ENCODE assay signal across 26 mouse cellular contexts in the genomic region with DNA sequence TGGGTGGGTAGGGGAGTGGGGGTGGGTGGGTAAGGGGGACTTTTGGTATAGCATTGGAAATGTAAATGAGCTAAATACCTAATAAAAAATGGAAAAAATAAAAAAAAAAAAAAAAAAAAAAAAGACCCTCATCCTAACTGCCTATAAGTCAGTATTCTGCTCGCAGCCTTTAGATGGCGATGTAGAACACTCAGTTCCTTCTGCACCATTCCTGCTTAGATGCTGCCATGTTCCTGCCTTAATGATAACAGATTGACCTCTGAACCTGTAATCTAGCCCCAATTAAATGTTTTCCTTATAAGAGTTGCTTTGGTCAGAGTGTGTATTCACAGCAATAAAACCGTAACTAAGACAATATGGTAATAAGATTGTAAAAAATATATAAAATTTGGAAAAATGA.
A peak's percentile ranks its signal among the peaks of the same experiment; 100 is the strongest.
DNase-seq lines count a peak whose midpoint lies in the region; ATAC-seq and TF ChIP-seq lines count a peak whose summit lies in the region.
"Had no signal": no experiment of that assay in that cellular context is flagged by ENCODE, and none has a peak within 500 bp of the region (broad histone marks: within the 10 kb centered on the region; RNA-seq: fewer than 3 reads in every experiment).

No protein-coding gene starts in this region.

- dilution Hi-C loops in CH12.LX (cut with MboI; ENCODE audit: extremely low pct_ligation_motif_present, extremely low pct_unique_long_range_greater_than_20kb, low sequenced_read_pairs), result no loop called here

- H3K27me3 ChIP-seq in forebrain, embryonic 11.5 days (ENCODE audit: control insufficient read depth, insufficient read depth, low read length), result no peaks in the 10 kb centered on the region
- H3K27me3 ChIP-seq in forebrain, embryonic 15.5 days, result no peaks in the 10 kb centered on the region
- H3K27me3 ChIP-seq in CH12.LX (replicated peaks), result no peaks in the 10 kb centered on the region
- H3K27me3 ChIP-seq in liver, postnatal 0 days (ENCODE audit: insufficient read depth, low read length), result no peaks in the 10 kb centered on the region
- H3K27me3 ChIP-seq: embryonic facial prominence, embryonic 12.5 days; embryonic facial prominence, embryonic 15.5 days; forebrain, embryonic 12.5 days; hindbrain, embryonic 12.5 days; hindbrain, embryonic 15.5 days; Patski had no signal

- no peaks in the 10 kb centered on the region for H3K79me2 ChIP-seq in CH12.LX (replicated peaks; ENCODE audit: control insufficient read depth, extremely low read depth, insufficient read depth, poor library complexity, severe bottlenecking)

- TF ChIP-seq EP300 in CH12.LX (IDR thresholded peaks at IDR 0.05; ENCODE audit: low read length), result no peak
- TF ChIP-seq EP300 in liver, postnatal 0 days (IDR thresholded peaks at IDR 0.05; ENCODE audit: low read depth), result no peak

- H3K9me3 ChIP-seq in forebrain, embryonic 11.5 days (ENCODE audit: control insufficient read depth, low read length), result no peaks in the 10 kb centered on the region
- H3K9me3 ChIP-seq in forebrain, embryonic 15.5 days, result no peaks in the 10 kb centered on the region
- peaks cover 3% of the 10 kb centered on the region for H3K9me3 ChIP-seq in CH12.LX (replicated peaks; ENCODE audit: low read length)
- H3K9me3 ChIP-seq in ES-E14 (ENCODE audit: control insufficient read depth, insufficient read depth, low read depth, low read length), result no peaks in the 10 kb centered on the region
- H3K9me3 ChIP-seq in liver, postnatal 0 days (ENCODE audit: low read length), result no peaks in the 10 kb centered on the region
- H3K9me3 ChIP-seq: embryonic facial prominence, embryonic 12.5 days; embryonic facial prominence, embryonic 15.5 days; forebrain, embryonic 12.5 days; hindbrain, embryonic 12.5 days; hindbrain, embryonic 15.5 days had no signal

- H3K4me2 ChIP-seq in forebrain, embryonic 11.5 days (ENCODE audit: low read depth, low read length, severe bottlenecking), result no peak overlapping the region
- H3K4me2 ChIP-seq in forebrain, embryonic 15.5 days (replicated peaks), result no peak overlapping the region
- H3K4me2 ChIP-seq in CH12.LX (ENCODE audit: insufficient read depth, low read depth, poor library complexity, severe bottlenecking), result no peak overlapping the region
- no peak overlapping the region for H3K4me2 ChIP-seq in liver, postnatal 0 days (ENCODE audit: low read depth, low read length)
- H3K4me2 ChIP-seq: embryonic facial prominence, embryonic 12.5 days; embryonic facial prominence, embryonic 15.5 days; forebrain, embryonic 12.5 days; heart, embryonic 11.5 days; hindbrain, embryonic 12.5 days; hindbrain, embryonic 15.5 days had no signal

- TF ChIP-seq CTCF in CH12.LX (conservative IDR thresholded peaks at IDR 0.05 in 1 of 2, IDR thresholded peaks at IDR 0.05 in 1 of 2; ENCODE audit: low read depth in 2 of 2, low read length in 2 of 2), result peak in 1 of 2 experiments; percentile 37; a peak in 2 of 4 replicates
- TF ChIP-seq CTCF in liver, postnatal 0 days (IDR thresholded peaks at IDR 0.05; ENCODE audit: low read depth), result no peak

- H3K4me1 ChIP-seq in forebrain, embryonic 11.5 days (replicated peaks; ENCODE audit: control insufficient read depth, insufficient read depth, low read length), result no peaks in the 10 kb centered on the region
- no peaks in the 10 kb centered on the region for H3K4me1 ChIP-seq in forebrain, embryonic 15.5 days
- H3K4me1 ChIP-seq in CH12.LX (ENCODE audit: control insufficient read depth in 1 of 2, insufficient read depth in 2 of 2) (no peaks in the 10 kb centered on the region), ES-E14 (ENCODE audit: control insufficient read depth in 2 of 2, insufficient read depth in 2 of 2, low read length in 2 of 2, poor library complexity in 1 of 2) (no peaks in the 10 kb centered on the region)
- H3K4me1 ChIP-seq in liver, postnatal 0 days (ENCODE audit: insufficient read depth), result no peaks in the 10 kb centered on the region
- H3K4me1 ChIP-seq: embryonic facial prominence, embryonic 12.5 days; embryonic facial prominence, embryonic 15.5 days; forebrain, embryonic 12.5 days; hindbrain, embryonic 12.5 days; hindbrain, embryonic 15.5 days had no signal

- in situ Hi-C loops in CH12.LX (cut with MboI; ENCODE audit: low pct_ligation_motif_present, low pct_unique_long_range_greater_than_20kb, low sequenced_read_pairs) (no loop called here), ES-E14 (cut with MboI; ENCODE audit: low sequenced_read_pairs in 2 of 2, unreplicated experiment in 2 of 2) (no loop called here)

- no peak for DNase-seq in forebrain, embryonic 11.5 days (ENCODE audit: low spot score)
- DNase-seq in CH12.LX (ENCODE audit: extremely low read depth), result no peak
- peak; percentile 11 for DNase-seq in ES-E14 (ENCODE audit: low read depth, low spot score)
- peak; percentile 46 for DNase-seq in ZHBTc4 (ENCODE audit: low read depth, low spot score)
- DNase-seq in urinary bladder, adult 18-20 months (ENCODE audit: low spot score in 2 of 2), result no peak
- no peak for DNase-seq in liver, postnatal 0 days
- DNase-seq in heart, adult 9 months (ENCODE audit: low spot score in 2 of 2), result no peak
- DNase-seq: adrenal gland, adult 8-10 months; adrenal gland, postnatal 25 days; cerebellum, adult 18-20 months; cerebellum, adult 9-10 months; cerebellum, postnatal 14 days; gastrocnemius, postnatal 10 days; gastrocnemius, postnatal 36 days; heart, adult 2 months had no signal

- TF ChIP-seq RAD21 in CH12.LX (IDR thresholded peaks at IDR 0.05; ENCODE audit: low read depth, low read length), result peak; percentile 33

- H3K36me3 ChIP-seq in forebrain, embryonic 11.5 days (ENCODE audit: control insufficient read depth, insufficient read depth, low read length), result no peaks in the 10 kb centered on the region
- H3K36me3 ChIP-seq in forebrain, embryonic 15.5 days, result no peaks in the 10 kb centered on the region
- H3K36me3 ChIP-seq in CH12.LX (replicated peaks in 1 of 2; ENCODE audit: control insufficient read depth in 1 of 2, insufficient read depth in 1 of 2, low read length in 1 of 2), result no peaks in the 10 kb centered on the region
- no peaks in the 10 kb centered on the region for H3K36me3 ChIP-seq in ES-E14 (ENCODE audit: control insufficient read depth, insufficient read depth, low read length, poor library complexity, severe bottlenecking)
- no peaks in the 10 kb centered on the region for H3K36me3 ChIP-seq in liver, postnatal 0 days (replicated peaks; ENCODE audit: insufficient read depth, low read length)
- H3K36me3 ChIP-seq: embryonic facial prominence, embryonic 12.5 days; embryonic facial prominence, embryonic 15.5 days; forebrain, embryonic 12.5 days; hindbrain, embryonic 12.5 days; hindbrain, embryonic 15.5 days had no signal

- TF ChIP-seq POLR2A in CH12.LX (IDR thresholded peaks at IDR 0.05; ENCODE audit: low read depth, low read length), result no peak

- no peak overlapping the region for H3K9ac ChIP-seq in forebrain, embryonic 11.5 days (ENCODE audit: low read length)
- H3K9ac ChIP-seq in forebrain, embryonic 15.5 days (replicated peaks), result no peak overlapping the region
- no peak overlapping the region for H3K9ac ChIP-seq in CH12.LX (ENCODE audit: insufficient read depth, low read depth)
- no peak overlapping the region for H3K9ac ChIP-seq in ES-E14 (ENCODE audit: insufficient read depth, low read depth, low read length, poor library complexity, severe bottlenecking)
- no peak overlapping the region for H3K9ac ChIP-seq in liver, postnatal 0 days (replicated peaks)
- H3K9ac ChIP-seq: embryonic facial prominence, embryonic 12.5 days; embryonic facial prominence, embryonic 15.5 days; forebrain, embryonic 12.5 days; hindbrain, embryonic 12.5 days; hindbrain, embryonic 15.5 days had no signal

- peak; percentile 44; the same call in 1 of the 2 replicates for ATAC-seq in forebrain, embryonic 11.5 days (replicated peaks; ENCODE audit: low FRiP score)
- no peak for ATAC-seq in forebrain, embryonic 15.5 days (replicated peaks)
- no peak for ATAC-seq in liver, postnatal 0 days
- ATAC-seq: activated CD4-positive, CD25-positive, alpha-beta regulatory T cell, adult 4 months; forebrain, embryonic 16.5 days; intestine, postnatal 0 days; Patski had no signal

- H3K4me3 ChIP-seq in forebrain, embryonic 11.5 days (ENCODE audit: low read depth, low read length), result no peak overlapping the region
- no peak overlapping the region for H3K4me3 ChIP-seq in forebrain, embryonic 15.5 days
- H3K4me3 ChIP-seq in CH12.LX (replicated peaks in 1 of 3; ENCODE audit: low read depth in 2 of 3, low read length in 2 of 3, poor library complexity in 1 of 3) (no peak overlapping the region), ES-E14 (ENCODE audit: insufficient read depth in 1 of 2, low read depth in 1 of 2, low read length in 2 of 2, poor library complexity in 1 of 2, severe bottlenecking in 1 of 2) (no peak overlapping the region)
- H3K4me3 ChIP-seq in liver, postnatal 0 days (ENCODE audit: low read depth, low read length), result no peak overlapping the region
- H3K4me3 ChIP-seq: embryonic facial prominence, embryonic 12.5 days; embryonic facial prominence, embryonic 15.5 days; forebrain, embryonic 12.5 days; heart, adult 2 months; hindbrain, embryonic 12.5 days; hindbrain, embryonic 15.5 days had no signal

- whole genome bisulfite sequencing in forebrain, embryonic 11.5 days, result 90% methylated on average over 3 of the region's 3 CpGs
- 95% methylated on average over 3 of the region's 3 CpGs for WGBS in forebrain, embryonic 15.5 days
- 89% methylated on average over 3 of the region's 3 CpGs for WGBS in liver, postnatal 0 days (ENCODE audit: insufficient replicate concordance)

- H3K27ac ChIP-seq in forebrain, embryonic 11.5 days (ENCODE audit: low read depth, low read length), result no peak overlapping the region
- H3K27ac ChIP-seq in forebrain, embryonic 15.5 days (replicated peaks), result no peak overlapping the region
- H3K27ac ChIP-seq in CH12.LX (ENCODE audit: insufficient read depth, low read depth) (no peak overlapping the region), ES-E14 (ENCODE audit: insufficient read depth, low read depth, low read length, poor library complexity, severe bottlenecking) (no peak overlapping the region)
- H3K27ac ChIP-seq in liver, postnatal 0 days (ENCODE audit: low read depth), result no peak overlapping the region
- H3K27ac ChIP-seq: embryonic facial prominence, embryonic 12.5 days; embryonic facial prominence, embryonic 15.5 days; forebrain, embryonic 12.5 days; heart, adult 2 months; hindbrain, embryonic 12.5 days; hindbrain, embryonic 15.5 days had no signal

TF ChIP-seq in CH12.LX, 34 proteins besides CTCF, POLR2A, EP300 and RAD21 (continues in another document):
- TF ChIP-seq ZNF384 (IDR thresholded peaks at IDR 0.05; ENCODE audit: low read depth, low read length), result peak; percentile 37; the same call in 1 of the 2 replicates
- TF ChIP-seq ELF1 (IDR thresholded peaks at IDR 0.05; ENCODE audit: low read depth, low read length), result no peak
- TF ChIP-seq SMC3 (IDR thresholded peaks at IDR 0.05; ENCODE audit: low read depth, low read length), result peak; percentile 30; the same call in 1 of the 2 replicates

TF ChIP-seq in ES-E14, 5 proteins besides CTCF, POLR2A, EP300 and RAD21:
- TF ChIP-seq ZC3H11A (IDR thresholded peaks at IDR 0.05; ENCODE audit: borderline replicate concordance, low read depth, low read length) (peak; percentile 11; the same call in 1 of the 2 replicates), CHD2 (IDR thresholded peaks at IDR 0.05; ENCODE audit: low read depth, low read length) (no peak), HCFC1 (IDR thresholded peaks at IDR 0.05; ENCODE audit: borderline replicate concordance, insufficient read depth, low read length) (no peak), MAFK (IDR thresholded peaks at IDR 0.05; ENCODE audit: insufficient read depth, low read depth, low read length) (no peak)

Comparison
In these comparisons a context has a peak if more than half of its experiments do, and no peak if none do; other contexts are left out.
1. DNase-seq: peak in ES-E14 (single experiment) and ZHBTc4 (single experiment); none in forebrain, embryonic 11.5 days (single experiment), CH12.LX (single experiment), urinary bladder, adult 18-20 months (0 of 2), liver, postnatal 0 days (single experiment) and heart, adult 9 months (0 of 2).